Mouse (Mus musculus) intestine, postnatal 0 days (tissue): ENCODE measurements around the gene Zfp91. TPM values are rescaled to one million over a fixed set of nuclear protein-coding genes. Genes with fewer than 3 reads are reported as not detected.
A peak's percentile ranks its signal among the peaks of the same experiment; 100 is the strongest.

Experiments
- ATAC-seq: fragments of 200-750 bp; cut with Nextera tagmentation; 2 replicates; pipeline ENCODE4 v1.8.0; 2017; ENCODE audit warnings: mild to moderate bottlenecking, moderate TSS enrichment, moderate library complexity
- H3K27ac ChIP-seq: fragments of 300-500 bp; sonication (generic); 2 replicates; pipeline ENCODE4 v1.5.1; 2014; ENCODE audit warnings: mild to moderate bottlenecking, low read depth, low read length, moderate library complexity
- H3K27me3 ChIP-seq: fragments of 300-500 bp; sonication (generic); replicated peaks from 2 replicates; pipeline ENCODE4 v1.6.1; 2014; ENCODE audit warnings: low read length, mixed read lengths; ENCODE audit not compliant: control insufficient read depth, insufficient read depth
- H3K36me3 ChIP-seq: fragments of 300-500 bp; sonication (generic); 2 replicates; pipeline ENCODE4 v1.6.1; 2014; ENCODE audit warnings: mild to moderate bottlenecking, moderate library complexity; ENCODE audit not compliant: control insufficient read depth, insufficient read depth
- H3K4me1 ChIP-seq: fragments of 300-500 bp; sonication (generic); replicated peaks from 2 replicates; pipeline ENCODE4 v1.6.1; 2014; ENCODE audit warnings: antibody characterized with exemption, low read length, mixed read lengths; ENCODE audit not compliant: control insufficient read depth, insufficient read depth
- H3K4me2 ChIP-seq: fragments of 300-500 bp; sonication (generic); replicated peaks from 2 replicates; pipeline ENCODE4 v1.6.1; 2014; ENCODE audit warnings: low read depth, mild to moderate bottlenecking, moderate library complexity
- H3K4me3 ChIP-seq: fragments of 300-500 bp; sonication (generic); 2 replicates; pipeline ENCODE4 v1.5.1; 2014; ENCODE audit warnings: low read depth, low read length
- H3K9ac ChIP-seq: fragments of 300-500 bp; sonication (generic); 2 replicates; pipeline ENCODE4 v1.6.1; 2014; ENCODE audit warnings: mild to moderate bottlenecking, low read depth, low read length
- H3K9me3 ChIP-seq: fragments of 300-500 bp; sonication (generic); 2 replicates; pipeline ENCODE4 v1.6.1; 2016; ENCODE audit warnings: mixed run types; ENCODE audit not compliant: control insufficient read depth
- CTCF ChIP-seq: sonication (generic); IDR thresholded peaks from 2 replicates; pipeline ENCODE4 v1.5.1; 2016; ENCODE audit warnings: low read depth, mild to moderate bottlenecking, control low read depth, antibody characterized with exemption, moderate library complexity
- WGBS: fragments of 180-500 bp; shearing (Covaris S2); extraction: QIAGEN DNeasy Blood & Tissue Kit; methylation state at CpG from one replicate; pipeline ENCODE4 v1.1.7; 2014; 5-methylcytosine and 5-hydroxymethylcytosine counted together
- polyA plus RNA-seq: library from polyadenylated mRNA; unstranded; fragments of >200 nt; fragmentation: Nextera tagmentation; extraction: Ambion mirVana; gene quantifications from 2 replicates; pipeline ENCODE4 v1.2.1, GENCODE M21; 2015

Gene Zfp91
- polyA plus RNA-seq, 1 experiment from 2014 or later = 13.6 TPM

DNA sequence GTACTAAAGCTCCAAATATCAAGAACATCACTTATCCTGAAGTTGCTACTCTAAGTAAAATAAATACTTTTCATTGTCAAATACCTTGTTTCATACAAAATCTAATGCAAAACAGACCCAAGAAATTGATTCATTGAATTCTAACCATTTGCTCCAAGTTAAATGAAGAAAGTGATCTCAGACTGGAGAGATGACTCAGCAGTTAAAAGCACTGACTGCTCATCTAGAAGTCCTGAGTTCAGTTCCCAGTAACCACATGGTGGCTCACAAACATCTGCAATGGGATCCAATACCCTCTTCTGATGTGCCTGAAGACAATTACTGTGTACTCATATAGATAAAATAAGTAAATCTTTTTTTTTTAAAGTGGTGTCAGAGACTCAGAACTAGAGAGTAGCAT lies 15.5 kb downstream of the Zfp91 start:
- no peak overlapping the region for H3K4me2 ChIP-seq
- ATAC-seq = no peak
- no peaks in the 10 kb centered on the region for H3K27me3 ChIP-seq
- H3K27ac ChIP-seq = no peak overlapping the region
- H3K9ac ChIP-seq = no peak overlapping the region
- no peaks in the 10 kb centered on the region for H3K9me3 ChIP-seq
- H3K36me3 ChIP-seq = peaks cover 19% of the 10 kb centered on the region
- TF ChIP-seq CTCF = no peak
- no peak overlapping the region for H3K4me3 ChIP-seq
- no peaks in the 10 kb centered on the region for H3K4me1 ChIP-seq

DNA sequence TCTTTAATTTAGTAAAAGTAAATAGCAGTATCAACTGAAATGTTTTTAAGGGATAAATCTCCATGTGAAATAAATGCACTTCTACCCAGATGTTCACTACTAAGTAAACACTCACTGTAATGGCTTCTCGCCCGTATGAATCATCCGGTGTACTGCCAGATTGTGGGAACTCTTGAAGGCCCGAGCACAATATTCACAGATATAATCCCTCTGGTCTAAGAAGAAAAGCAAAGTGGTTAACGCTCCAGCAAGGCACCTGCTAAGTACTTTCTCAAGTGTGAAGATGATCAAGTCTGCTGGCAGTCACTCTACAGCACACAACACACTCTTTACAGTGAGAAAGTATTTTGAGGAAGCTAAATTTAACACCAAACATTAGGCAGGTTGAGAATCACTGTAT lies 25.0 kb downstream of the Zfp91 start:
- ATAC-seq = no peak
- no peak overlapping the region for H3K27ac ChIP-seq
- no peak overlapping the region for H3K4me3 ChIP-seq
- H3K36me3 ChIP-seq = peaks cover 57% of the 10 kb centered on the region
- 59% methylated on average over 5 of the region's 5 CpGs for WGBS
- no peak for TF ChIP-seq CTCF
- no peaks in the 10 kb centered on the region for H3K9me3 ChIP-seq
- no peaks in the 10 kb centered on the region for H3K4me1 ChIP-seq
- H3K4me2 ChIP-seq = no peak overlapping the region
- H3K27me3 ChIP-seq = no peaks in the 10 kb centered on the region
- H3K9ac ChIP-seq = no peak overlapping the region

DNA sequence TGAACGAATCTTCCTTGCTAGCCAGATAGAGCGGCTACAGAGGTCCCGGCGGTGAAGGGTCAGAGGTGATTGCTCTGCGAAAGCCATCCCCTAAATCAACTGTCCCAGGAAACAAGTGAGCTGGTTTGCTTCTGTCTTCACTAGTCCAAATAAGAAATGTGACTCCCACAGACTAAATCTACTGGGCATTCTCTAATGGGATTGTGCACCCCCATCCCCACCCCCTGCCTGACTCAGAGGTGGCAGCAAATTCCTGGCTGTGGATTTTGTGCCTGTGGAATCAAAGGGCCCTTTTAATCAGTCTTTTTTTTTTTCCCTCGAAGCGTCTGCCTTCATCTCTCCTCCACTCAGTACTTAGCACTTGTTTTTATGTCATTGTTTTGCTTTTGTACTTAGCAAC lies 30.6 kb downstream of the Zfp91 start, which contains the start of gene Cntf:
Cntf (minus strand) TSS at position 325 of the 400 bp plus-strand sequence.
- no peak within 1 kb of the TSS for H3K4me2 ChIP-seq
- no peaks in the 10 kb centered on the region for H3K4me1 ChIP-seq
- no peak within 1 kb of the TSS for H3K9ac ChIP-seq
- ATAC-seq = no peak
- peaks cover 40% of the 10 kb centered on the region for H3K36me3 ChIP-seq
- no peak within 1 kb of the TSS for H3K4me3 ChIP-seq
- no peaks in the 10 kb centered on the region for H3K27me3 ChIP-seq
- no peaks in the 10 kb centered on the region for H3K9me3 ChIP-seq
- WGBS = 78% methylated on average over 7 of the region's 7 CpGs
- TF ChIP-seq CTCF = no peak
- no peak within 1 kb of the TSS for H3K27ac ChIP-seq

DNA sequence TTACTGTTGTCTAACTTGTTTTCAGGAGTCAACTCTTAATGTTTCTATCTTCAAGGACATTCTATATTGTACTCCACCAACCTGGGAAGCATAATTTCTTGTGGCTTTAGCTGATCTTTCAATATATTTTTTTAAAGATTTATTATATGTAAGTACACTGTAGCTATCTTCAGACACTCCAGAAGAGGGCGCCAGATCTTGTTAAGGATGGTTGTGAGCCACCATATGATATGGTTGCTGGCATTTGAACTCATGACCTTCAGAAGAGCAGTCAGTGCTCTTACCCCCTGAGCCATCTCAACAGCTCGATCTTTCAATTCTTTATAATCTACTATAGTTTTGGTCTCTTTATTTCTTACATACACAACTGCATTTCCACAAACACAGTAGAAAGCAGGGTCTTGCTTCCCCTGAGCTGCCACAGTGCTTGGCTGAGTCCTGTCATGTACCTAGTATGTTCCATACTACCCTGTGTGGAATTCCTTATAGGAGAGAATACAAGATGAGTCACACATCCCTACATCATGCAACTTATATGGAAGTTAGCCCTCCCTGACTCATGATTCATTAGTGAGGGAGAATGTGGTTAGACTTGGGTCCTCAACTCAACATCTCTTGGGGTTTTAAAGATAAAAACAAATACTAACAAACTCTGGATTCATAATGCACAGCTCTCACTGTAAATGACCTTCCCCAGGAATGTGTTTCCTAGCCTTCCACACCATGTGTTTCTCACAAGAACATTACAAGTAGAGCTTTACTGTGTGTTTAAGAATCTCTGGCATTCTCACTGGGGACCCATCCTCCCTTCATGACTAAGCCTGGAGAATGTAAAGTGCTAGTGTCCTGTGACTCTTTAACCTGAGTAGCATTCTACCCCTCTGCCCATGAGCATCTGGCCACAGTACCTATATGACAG lies 33.5 kb downstream of the Zfp91 start:
- Histone ChIP-seq H3K4me2 (no peak overlapping the region), H3K27me3 (no peaks in the 10 kb centered on the region), H3K4me3 (no peak overlapping the region), H3K4me1 (no peaks in the 10 kb centered on the region), H3K9me3 (no peaks in the 10 kb centered on the region), H3K9ac (no peak overlapping the region), H3K36me3 (peaks cover 16% of the 10 kb centered on the region), H3K27ac (no peak overlapping the region)
- WGBS = 62% methylated on average over 2 of the region's 2 CpGs
- ATAC-seq = no peak
- TF ChIP-seq CTCF = peak; percentile 62

DNA sequence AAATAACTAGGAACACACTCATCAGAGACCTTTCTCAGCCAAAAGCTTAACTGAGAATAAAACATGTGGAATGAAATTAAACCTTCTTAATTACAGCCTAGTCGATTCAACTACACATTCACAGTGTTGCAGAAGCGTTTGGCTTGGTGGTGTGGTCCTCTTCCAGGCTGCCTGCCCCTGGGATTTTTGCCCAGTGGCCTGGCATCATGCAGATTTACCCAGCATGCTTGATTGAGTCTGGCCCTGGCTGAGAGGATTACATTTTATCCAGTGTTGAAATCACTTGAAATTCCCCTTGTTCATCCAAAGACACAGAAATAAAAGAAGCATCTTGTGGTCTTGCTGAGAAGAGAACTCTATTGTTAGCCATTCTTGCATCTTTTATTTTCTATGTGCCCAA lies 36.3 kb downstream of the Zfp91 start:
- H3K4me1 ChIP-seq = no peaks in the 10 kb centered on the region

DNA sequence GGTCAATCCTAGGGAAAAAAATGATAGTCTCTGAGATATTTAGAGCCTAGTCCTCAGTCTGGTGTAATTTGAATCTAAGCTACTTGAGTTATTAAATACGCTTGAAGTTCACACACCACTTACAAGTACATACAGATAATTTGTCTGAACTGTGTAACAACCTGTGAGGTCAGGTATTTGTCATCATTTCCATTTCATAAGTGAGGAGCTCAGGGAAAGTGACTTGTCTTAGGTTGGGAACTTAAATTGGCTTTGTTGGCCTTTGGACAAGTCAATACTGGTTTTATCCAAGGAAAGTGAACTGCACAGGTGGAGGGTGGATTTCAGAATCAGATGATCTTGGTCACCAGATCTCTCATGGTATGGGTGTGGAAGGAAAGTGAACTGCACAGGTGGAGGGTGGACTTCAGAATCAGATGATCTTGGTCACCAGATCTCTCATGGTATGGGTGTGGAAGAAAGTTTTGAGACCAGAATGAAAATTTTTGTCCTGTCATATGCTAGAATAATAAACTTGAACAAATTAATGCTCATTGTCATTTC lies 36.9 kb downstream of the Zfp91 start:
- H3K9me3 ChIP-seq = no peaks in the 10 kb centered on the region
- no peak for TF ChIP-seq CTCF
- H3K4me2 ChIP-seq = no peak overlapping the region
- H3K9ac ChIP-seq = no peak overlapping the region
- H3K4me3 ChIP-seq = no peak overlapping the region
- WGBS = 86% methylated on average over 1 of the region's 1 CpGs
- no peak overlapping the region for H3K27ac ChIP-seq
- no peaks in the 10 kb centered on the region for H3K4me1 ChIP-seq
- no peaks in the 10 kb centered on the region for H3K27me3 ChIP-seq
- peak; percentile 54; the same call in 1 of the 2 replicates for ATAC-seq
- H3K36me3 ChIP-seq = peaks cover 3% of the 10 kb centered on the region

More for the DNA sequence above, 36.3 kb downstream of the Zfp91 start:
- no peaks in the 10 kb centered on the region for H3K27me3 ChIP-seq
- no peak overlapping the region for H3K4me2 ChIP-seq
- no peak for ATAC-seq
- no peak overlapping the region for H3K27ac ChIP-seq
- H3K4me3 ChIP-seq = no peak overlapping the region
- TF ChIP-seq CTCF = no peak
- 81% methylated on average over 2 of the region's 2 CpGs for WGBS
- peaks cover 7% of the 10 kb centered on the region for H3K36me3 ChIP-seq
- H3K9ac ChIP-seq = no peak overlapping the region
- no peaks in the 10 kb centered on the region for H3K9me3 ChIP-seq
